Mouse (Mus musculus) cerebellum, adult 2 months (tissue): Measurements from ENCODE around the gene Gmpr2. TPM values are rescaled to one million over a fixed set of nuclear protein-coding genes. Genes with fewer than 3 reads are reported as not detected.

ENCODE experiments used
- DNase-seq, 2 experiments: peaks; one replicate each; pipeline ENCODE4 v3.0.0; 2021
- H3K27ac ChIP-seq: fragments of 200-500 bp; 2 replicates; pipeline ENCODE4 v1.5.1; 2012; ENCODE audit warnings: low read length, control low read depth, inconsistent platforms; ENCODE audit not compliant: insufficient read depth
- H3K27me3 ChIP-seq: fragments of 200-500 bp; 2 replicates; pipeline ENCODE4 v1.6.1; 2012; ENCODE audit warnings: inconsistent platforms, mild to moderate bottlenecking, low read length, moderate library complexity; ENCODE audit not compliant: control insufficient read depth, insufficient read depth
- H3K4me1 ChIP-seq: fragments of 200-500 bp; 2 replicates; pipeline ENCODE4 v1.6.1; 2011; ENCODE audit warnings: low read length; ENCODE audit not compliant: control insufficient read depth, insufficient read depth
- H3K4me3 ChIP-seq: fragments of 200-500 bp; replicated peaks from 2 replicates; pipeline ENCODE3; 2011; ENCODE audit warnings: mild to moderate bottlenecking, low read depth, low read length, control low read depth; ENCODE audit not compliant: insufficient read depth
- CTCF ChIP-seq: fragments of 200-500 bp; IDR thresholded peaks from 2 replicates; pipeline ENCODE4 v1.5.1; 2011; ENCODE audit warnings: low read depth, mild to moderate bottlenecking, control low read depth, low read length, moderate library complexity, borderline replicate concordance; ENCODE audit not compliant: insufficient read depth
- POLR2A ChIP-seq: fragments of 200-500 bp; IDR thresholded peaks from 2 replicates; pipeline ENCODE4 v1.6.1; 2011; ENCODE audit warnings: low read length, control low read depth, borderline replicate concordance; ENCODE audit not compliant: insufficient read depth
- WGBS: fragments of 180-500 bp; shearing (Covaris S2); methylation state at CpG from one replicate; pipeline ENCODE4 v1.1.7; 2018; 5-methylcytosine and 5-hydroxymethylcytosine counted together
- polyA plus RNA-seq: library from polyadenylated mRNA; depleted of rRNA; stranded (reverse); fragments of >200 nt; gene quantifications from 2 replicates; pipeline ENCODE4 v1.2.3, GENCODE M21; 2012

The Gmpr2 gene
- polyA plus RNA-seq, 1 experiment = 29.2 TPM

GRCm38 (mm10) chr14:55641291-55641690, 30.4 kb upstream of the Gmpr2 start:
- 93% methylated on average over 13 of the region's 13 CpGs for WGBS
- H3K27me3 ChIP-seq = no peaks in the 10 kb centered on the region
- DNase-seq = no peak
- H3K4me1 ChIP-seq = no peaks in the 10 kb centered on the region; the same call in 1 of the 2 replicates
- H3K4me3 ChIP-seq = no peak overlapping the region
- no peak overlapping the region for H3K27ac ChIP-seq
- no peak for TF ChIP-seq CTCF
- no peak for TF ChIP-seq POLR2A

- H3K4me3 ChIP-seq = peak overlapping the region; percentile 99
- H3K4me1 ChIP-seq = no peaks in the 10 kb centered on the region; the same call in 1 of the 2 replicates
- 20% methylated on average over 8 of the region's 8 CpGs for WGBS
- TF ChIP-seq POLR2A = no peak
- TF ChIP-seq CTCF = no peak
- no peak for DNase-seq
- no peaks in the 10 kb centered on the region for H3K27me3 ChIP-seq
- H3K27ac ChIP-seq = peak overlapping the region; percentile 95
Measured at GRCm38 (mm10) chr14:55642679-55643059, 29.1 kb upstream of the Gmpr2 start.

GRCm38 (mm10) chr14:55643060-55643907, 28.5 kb upstream of the Gmpr2 start, which contains the start of gene Tm9sf1:
Tm9sf1 (minus strand) TSS chr14:55643806.
- TF ChIP-seq CTCF = no peak
- TF ChIP-seq POLR2A = peak; percentile 49; the same call in 1 of the 2 replicates
- WGBS = under 1% methylated on average over 89 of the region's 89 CpGs
- Histone ChIP-seq H3K27ac (peak within 1 kb of the TSS; percentile 95), H3K4me3 (peak within 1 kb of the TSS; percentile 99), H3K4me1 (no peaks in the 10 kb centered on the region; the same call in 1 of the 2 replicates), H3K27me3 (no peaks in the 10 kb centered on the region)
- DNase-seq = peak; percentile 87 to 94

GRCm38 (mm10) chr14:55644261-55644888, 27.4 kb upstream of the Gmpr2 start:
- H3K27me3 ChIP-seq = no peaks in the 10 kb centered on the region
- no peaks in the 10 kb centered on the region; the same call in 1 of the 2 replicates for H3K4me1 ChIP-seq
- no peak for DNase-seq
- TF ChIP-seq CTCF (no peak), POLR2A (no peak)
- peak overlapping the region; percentile 10 for H3K4me3 ChIP-seq
- no peak overlapping the region for H3K27ac ChIP-seq
- WGBS = 16% methylated on average over 17 of the region's 17 CpGs

- H3K27ac ChIP-seq = no peak within 1 kb of the TSS
- TF ChIP-seq POLR2A (no peak), CTCF (no peak)
- no peak for DNase-seq
- no peaks in the 10 kb centered on the region for H3K4me1 ChIP-seq
- 97% methylated on average over 2 of the region's 2 CpGs for WGBS
- H3K4me3 ChIP-seq = no peak within 1 kb of the TSS
- H3K27me3 ChIP-seq = no peaks in the 10 kb centered on the region
Measured at GRCm38 (mm10) chr14:55649884-55650283, 21.9 kb upstream of the Gmpr2 start, which contains the start of gene Tssk4. Tssk4 (plus strand) TSS chr14:55650184.

- H3K27me3 ChIP-seq = no peaks in the 10 kb centered on the region
- no peak for DNase-seq
- 95% methylated on average over 7 of the region's 7 CpGs for WGBS
- H3K27ac ChIP-seq = no peak overlapping the region
- H3K4me1 ChIP-seq = no peaks in the 10 kb centered on the region
- TF ChIP-seq CTCF (no peak), POLR2A (no peak)
- no peak overlapping the region for H3K4me3 ChIP-seq
Measured at GRCm38 (mm10) chr14:55651528-55651927, 20.2 kb upstream of the Gmpr2 start.

GRCm38 (mm10) chr14:55656935-55657334, 14.8 kb upstream of the Gmpr2 start:
- TF ChIP-seq POLR2A = no peak
- no peak for TF ChIP-seq CTCF
- Histone ChIP-seq H3K27ac (no peak overlapping the region), H3K4me3 (no peak overlapping the region), H3K27me3 (no peaks in the 10 kb centered on the region), H3K4me1 (no peaks in the 10 kb centered on the region)
- 82% methylated on average over 3 of the region's 3 CpGs for WGBS
- DNase-seq = no peak
